Mouse (Mus musculus): ENCODE measurements around the gene Serpinb2.

The Serpinb2 gene

DNA sequence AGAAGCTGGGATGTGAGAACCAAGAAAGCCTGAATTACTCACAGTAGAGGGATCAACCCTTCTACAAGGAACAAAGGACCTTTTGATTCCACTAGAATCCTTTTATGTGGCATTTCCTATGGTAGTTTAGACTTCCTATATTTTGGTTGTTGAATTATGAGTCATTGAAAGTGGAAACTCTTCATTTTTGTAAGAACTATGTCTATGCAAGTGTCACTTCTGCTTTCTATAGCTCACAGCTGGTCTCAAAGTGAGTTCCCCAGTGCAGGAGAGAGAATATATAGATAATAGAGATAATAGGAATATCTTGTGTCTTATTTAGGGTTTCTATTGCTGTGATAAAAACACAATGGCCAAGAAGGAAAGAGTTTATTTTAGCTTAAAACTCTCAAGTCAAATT lies 71.7 kb downstream of the Serpinb2 start:
- no peak for DNase-seq

DNA sequence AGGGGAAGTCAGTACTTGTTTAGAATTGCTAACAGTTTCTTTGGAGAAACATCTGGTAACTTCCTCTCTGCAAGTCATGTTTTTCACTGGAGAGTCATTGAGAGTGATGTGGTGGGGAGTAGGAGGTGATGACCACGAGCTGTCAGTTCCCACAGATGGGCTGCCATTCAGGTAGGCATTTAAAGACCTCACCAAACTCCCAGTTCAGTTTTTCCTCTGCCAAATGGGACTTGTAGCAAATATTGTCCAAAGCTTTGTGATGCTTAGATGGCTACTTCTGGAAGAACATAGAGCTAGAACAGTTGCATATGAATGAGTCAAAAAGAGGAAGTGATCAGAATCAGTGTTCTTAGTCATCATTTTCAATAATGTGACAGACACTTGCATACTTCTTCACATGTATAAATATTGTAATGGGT lies 72.7 kb downstream of the Serpinb2 start:
- no peak for DNase-seq

- DNase-seq: no peak
These were observed 73.7 kb downstream of the Serpinb2 start for GRCm38 (mm10) chr1:107584932-107585331.
